Mouse (Mus musculus) forebrain, postnatal 0 days (tissue): Measurements from ENCODE around the gene Crygb. TPM values are rescaled to one million over a fixed set of nuclear protein-coding genes. Genes with fewer than 3 reads are reported as not detected.
"Not testable (repeated sequence)": the region's sequence is repeated elsewhere in the genome, so short reads cannot be mapped to it uniquely, and the experiment has no call there.

Experiments used
- ATAC-seq: fragments of 200-750 bp; cut with Nextera tagmentation; 2 replicates; pipeline ENCODE4 v1.8.0; 2017; ENCODE audit warnings: mild to moderate bottlenecking, moderate library complexity
- DNase-seq: peaks from one replicate; pipeline ENCODE4 v3.0.0-alpha.2; 2015
- H3K27ac ChIP-seq: fragments of 300-500 bp; sonication (generic); 2 replicates; pipeline ENCODE4 v1.5.1; 2014; ENCODE audit warnings: low read depth, mild to moderate bottlenecking, antibody characterized with exemption, low read length, moderate library complexity, mixed read lengths
- H3K27me3 ChIP-seq: fragments of 300-500 bp; sonication (generic); 2 replicates; pipeline ENCODE4 v1.6.1; 2014; ENCODE audit warnings: mild to moderate bottlenecking, low read length, mixed read lengths; ENCODE audit not compliant: insufficient read depth
- H3K36me3 ChIP-seq: fragments of 300-500 bp; sonication (generic); 2 replicates; pipeline ENCODE4 v1.6.1; 2014; ENCODE audit warnings: mild to moderate bottlenecking, moderate library complexity; ENCODE audit not compliant: insufficient read depth
- H3K4me1 ChIP-seq: fragments of 300-500 bp; sonication (generic); 2 replicates; pipeline ENCODE4 v1.6.1; 2014; ENCODE audit warnings: antibody characterized with exemption; ENCODE audit not compliant: insufficient read depth
- H3K4me2 ChIP-seq: fragments of 300-500 bp; sonication (generic); 2 replicates; pipeline ENCODE4 v1.6.1; 2014; ENCODE audit warnings: low read depth, mild to moderate bottlenecking, moderate library complexity
- H3K4me3 ChIP-seq: fragments of 300-500 bp; sonication (generic); 2 replicates; pipeline ENCODE4 v1.5.1; 2014; ENCODE audit warnings: low read depth, low read length, mixed read lengths
- H3K9ac ChIP-seq: fragments of 300-500 bp; sonication (generic); 2 replicates; pipeline ENCODE4 v1.6.1; 2014; ENCODE audit warnings: mild to moderate bottlenecking
- H3K9me3 ChIP-seq: fragments of 300-500 bp; sonication (generic); 2 replicates; pipeline ENCODE4 v1.6.1; 2016; ENCODE audit warnings: low read length
- CTCF ChIP-seq: sonication (generic); IDR thresholded peaks from 2 replicates; pipeline ENCODE4 v1.5.1; 2016; ENCODE audit warnings: antibody characterized with exemption, control low read depth, low read depth
- WGBS: fragments of 180-500 bp; shearing (Covaris S2); extraction: QIAGEN DNeasy Blood & Tissue Kit; methylation state at CpG from one replicate; pipeline ENCODE4 v1.1.7; 2014; 5-methylcytosine and 5-hydroxymethylcytosine counted together
- polyA plus RNA-seq: library from polyadenylated mRNA; unstranded; fragments of >200 nt; fragmentation: Nextera tagmentation; extraction: Ambion mirVana; gene quantifications from 2 replicates; pipeline ENCODE4 v1.2.1, GENCODE M21; 2015
- total RNA-seq: library from RNA; depleted of rRNA; stranded (reverse); fragments of >200 nt; gene quantifications from 2 replicates; pipeline ENCODE4 v1.2.3, GENCODE M21; 2014

Crygb gene
- total and polyA plus RNA-seq, 2 experiments from 2014 or later, result 0.52 TPM; not detected in 1

GRCm38 (mm10) chr1:65067842-65068241, 14.2 kb downstream of the Crygb start:
- H3K36me3 ChIP-seq, result no peaks in the 10 kb centered on the region
- no peak overlapping the region for H3K4me2 ChIP-seq
- H3K4me1 ChIP-seq, result no peaks in the 10 kb centered on the region
- ATAC-seq, result no peak
- H3K9ac ChIP-seq, result no peak overlapping the region
- DNase-seq, result no peak
- TF ChIP-seq CTCF, result no peak
- no peak overlapping the region for H3K4me3 ChIP-seq
- no peaks in the 10 kb centered on the region for H3K27me3 ChIP-seq
- no peak overlapping the region for H3K27ac ChIP-seq
- no peaks in the 10 kb centered on the region for H3K9me3 ChIP-seq

DNA sequence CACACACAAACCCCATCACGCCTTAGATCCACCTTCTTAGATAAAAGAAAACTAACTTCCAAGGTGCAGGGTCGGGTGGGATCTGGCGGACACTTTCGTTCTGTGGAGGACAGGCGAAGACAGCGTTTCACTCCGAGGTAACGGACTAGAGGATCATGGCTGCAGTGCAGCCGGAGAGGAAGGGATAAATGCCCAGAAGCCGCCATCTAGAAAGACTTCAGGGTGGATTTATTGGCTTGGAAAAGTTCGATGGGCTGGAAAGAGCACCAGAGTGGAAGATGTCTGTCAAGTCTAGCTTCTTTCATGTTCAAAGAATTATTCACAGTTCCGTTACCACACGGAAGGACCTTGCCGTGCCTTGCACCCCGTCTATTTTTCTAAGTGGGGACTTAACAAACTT, 17.9 kb downstream of the Crygb start:
- no peak overlapping the region for H3K9ac ChIP-seq
- no peak for ATAC-seq

DNA sequence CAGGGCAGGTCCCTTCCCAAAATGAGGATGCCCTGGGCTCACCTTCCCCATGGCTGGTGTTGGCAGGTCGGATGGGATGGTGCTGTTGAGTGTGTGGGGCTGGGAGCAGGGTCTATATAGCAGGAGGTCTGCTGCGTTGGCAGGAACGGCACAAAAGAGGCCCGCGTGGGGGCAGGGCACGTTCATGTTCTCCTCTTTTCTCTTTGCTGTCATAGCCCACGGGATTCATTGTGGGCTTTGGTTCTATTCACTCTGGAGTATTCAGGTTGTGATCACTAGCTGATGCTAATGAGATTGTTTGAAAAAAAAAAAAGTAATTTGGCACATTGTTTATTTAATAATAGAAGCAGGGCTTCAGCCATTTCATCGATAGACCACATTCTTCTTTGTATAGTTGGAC, 18.7 kb downstream of the Crygb start, which contains the start of gene Crygd:
Gene Crygd (minus strand): TSS at position 101 of the 400 bp plus-strand sequence.
- no peak within 1 kb of the TSS for H3K9ac ChIP-seq
- ATAC-seq (no peak), DNase-seq (no peak)
- H3K4me2 ChIP-seq, result no peak within 1 kb of the TSS
- H3K4me1 ChIP-seq, result no peaks in the 10 kb centered on the region
- H3K4me3 ChIP-seq, result no peak within 1 kb of the TSS
- no peaks in the 10 kb centered on the region for H3K36me3 ChIP-seq
- 26% methylated on average over 8 of the region's 8 CpGs for WGBS
- no peaks in the 10 kb centered on the region for H3K27me3 ChIP-seq
- H3K27ac ChIP-seq, result no peak within 1 kb of the TSS
- no peak for TF ChIP-seq CTCF
- no peaks in the 10 kb centered on the region for H3K9me3 ChIP-seq

More for the DNA sequence above, 17.9 kb downstream of the Crygb start:
- no peaks in the 10 kb centered on the region for H3K4me1 ChIP-seq
- no peak overlapping the region for H3K4me3 ChIP-seq
- 72% methylated on average over 15 of the region's 15 CpGs for WGBS
- no peaks in the 10 kb centered on the region for H3K9me3 ChIP-seq
- no peaks in the 10 kb centered on the region for H3K36me3 ChIP-seq
- DNase-seq, result no peak
- H3K27ac ChIP-seq, result no peak overlapping the region
- H3K4me2 ChIP-seq, result no peak overlapping the region
- TF ChIP-seq CTCF, result no peak
- no peaks in the 10 kb centered on the region for H3K27me3 ChIP-seq

DNA sequence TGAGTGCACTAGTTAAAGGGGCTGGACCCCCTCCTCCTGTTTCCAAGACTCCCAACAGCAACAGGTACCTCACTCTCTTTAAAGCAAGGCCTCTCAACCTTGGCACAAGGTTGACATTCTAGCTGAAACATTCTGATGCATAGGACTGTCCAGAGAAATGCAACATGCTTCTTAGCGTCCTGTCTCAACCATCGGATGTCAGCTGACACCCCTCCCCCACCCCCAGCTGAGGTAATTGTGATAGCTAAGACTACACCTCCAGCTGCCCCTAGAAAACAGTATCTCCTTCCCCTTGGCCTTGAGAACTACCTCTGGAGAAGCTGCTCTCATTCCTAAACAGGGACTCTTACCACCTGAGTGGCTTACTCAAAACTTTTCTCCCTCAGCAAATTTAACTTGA, 29.9 kb downstream of the Crygb start:
- no peaks in the 10 kb centered on the region for H3K9me3 ChIP-seq
- H3K4me1 ChIP-seq, result no peaks in the 10 kb centered on the region
- H3K27me3 ChIP-seq, result no peaks in the 10 kb centered on the region
- no peak for TF ChIP-seq CTCF
- no peak for DNase-seq
- WGBS, result 36% methylated on average over 2 of the region's 2 CpGs
- ATAC-seq, result no peak
- no peak overlapping the region for H3K27ac ChIP-seq
- no peaks in the 10 kb centered on the region for H3K36me3 ChIP-seq
- no peak overlapping the region for H3K4me2 ChIP-seq
- H3K4me3 ChIP-seq, result no peak overlapping the region
- no peak overlapping the region for H3K9ac ChIP-seq

DNA sequence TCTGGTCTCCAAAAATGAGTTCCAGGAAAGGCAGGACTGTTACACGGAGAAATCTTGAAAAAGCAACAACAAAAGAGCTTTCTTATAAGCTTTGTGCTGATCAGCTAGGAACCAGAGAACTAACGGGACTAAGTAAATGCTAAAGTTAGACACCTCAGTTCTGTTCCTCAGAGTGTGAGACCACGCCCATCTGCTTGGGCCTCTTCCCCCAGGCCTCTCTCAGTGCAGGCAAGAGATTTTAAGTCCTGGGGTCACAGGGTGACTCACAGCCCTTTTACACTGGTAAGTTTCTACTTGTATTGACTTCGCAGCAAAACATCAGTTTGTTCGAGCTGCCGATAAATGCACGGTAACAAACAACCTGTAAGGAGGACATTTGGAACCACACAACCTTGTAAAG, 30.4 kb downstream of the Crygb start:
- H3K4me3 ChIP-seq, result no peak overlapping the region
- no peak overlapping the region for H3K9ac ChIP-seq
- no peak for ATAC-seq
- no peak for DNase-seq
- no peaks in the 10 kb centered on the region for H3K9me3 ChIP-seq
- no peak for TF ChIP-seq CTCF
- H3K36me3 ChIP-seq, result no peaks in the 10 kb centered on the region
- no peaks in the 10 kb centered on the region for H3K27me3 ChIP-seq
- 53% methylated on average over 7 of the region's 7 CpGs for WGBS
- H3K4me1 ChIP-seq, result no peaks in the 10 kb centered on the region
- no peak overlapping the region for H3K4me2 ChIP-seq
- no peak overlapping the region for H3K27ac ChIP-seq

DNA sequence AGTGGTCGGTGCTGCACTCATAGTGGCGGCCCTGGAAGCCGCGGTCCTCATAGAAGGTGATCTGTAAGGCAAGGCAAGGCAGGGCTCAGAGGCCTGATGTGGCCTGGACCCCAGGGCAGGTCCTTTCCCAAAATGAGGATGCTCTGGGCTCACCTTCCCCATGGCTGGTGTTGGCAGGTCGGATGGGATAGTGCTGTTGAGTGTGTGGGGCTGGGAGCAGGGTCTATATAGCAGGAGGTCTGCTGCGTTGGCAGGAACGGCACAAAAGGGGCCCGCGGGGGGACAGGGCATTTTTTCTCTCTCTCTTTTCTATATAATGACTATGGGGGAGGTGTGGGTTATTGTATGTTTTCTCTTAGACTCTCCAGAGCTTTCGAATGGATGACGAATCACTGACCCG, 31.1 kb downstream of the Crygb start, which contains the start of gene Cryge:
Gene Cryge (minus strand): TSS at position 198 of the 400 bp plus-strand sequence.
- not testable (repeated sequence) for DNase-seq, H3K4me3 ChIP-seq, H3K27ac ChIP-seq, H3K36me3 ChIP-seq, ATAC-seq, H3K9me3 ChIP-seq, H3K4me1 ChIP-seq, H3K27me3 ChIP-seq, H3K4me2 ChIP-seq, H3K9ac ChIP-seq
- WGBS, result 20% methylated on average over 8 of the region's 12 CpGs

GRCm38 (mm10) chr1:65048781-65049180, 33.3 kb downstream of the Crygb start:
- Histone ChIP-seq H3K36me3 (no peaks in the 10 kb centered on the region), H3K4me2 (no peak overlapping the region), H3K9ac (no peak overlapping the region), H3K27ac (no peak overlapping the region), H3K4me1 (no peaks in the 10 kb centered on the region), H3K9me3 (no peaks in the 10 kb centered on the region), H3K4me3 (no peak overlapping the region), H3K27me3 (no peaks in the 10 kb centered on the region)
- ATAC-seq, result peak; percentile 40; the same call in 1 of the 2 replicates
- WGBS, result 61% methylated on average over 12 of the region's 12 CpGs
- DNase-seq, result no peak
- TF ChIP-seq CTCF, result no peak
